Mouse (Mus musculus): ENCODE measurements around the gene Lgals1. TPM values are rescaled to one million over a fixed set of nuclear protein-coding genes. Genes with fewer than 3 reads are reported as not detected.
A peak's percentile ranks its signal among the peaks of the same experiment; 100 is the strongest.
"Not testable (repeated sequence)": the region's sequence is repeated elsewhere in the genome, so short reads cannot be mapped to it uniquely, and the experiment has no call there.

Gene Lgals1
- total RNA-seq (2021), result 100 to 1,000 TPM; 236 to 276 TPM
- long read RNA-seq, experiment 1, transcript Lgals1-201 (4 exons, 800 nt), result major isoform, 262 of 267 reads
- long read RNA-seq, experiment 1, partial matches to known transcripts, result 5 of 267 reads
- long read RNA-seq, experiment 1, other reads (novel, unspliced or antisense), result 0 of 267 reads
- long read RNA-seq, experiment 2, transcript Lgals1-201 (4 exons, 800 nt), result major isoform, 255 of 266 reads
- long read RNA-seq, experiment 2, partial matches to known transcripts, result 9 of 266 reads
- long read RNA-seq, experiment 2, other reads (novel, unspliced or antisense), result 2 of 266 reads

GRCm38 (mm10) chr15:78926021-78926919, at the start of gene Lgals1:
Gene Lgals1 (plus strand): TSS chr15:78926725.
- intact Hi-C loops (cut with DNase I), result no loop called here
- peak; percentile 90 to 94 for DNase-seq

GRCm38 (mm10) chr15:78876991-78877809, 49.3 kb upstream of the Lgals1 start, which contains the start of gene Gga1:
Gene Gga1 (plus strand): TSS chr15:78877190.
- peak; percentile 91 to 96 for DNase-seq
- intact Hi-C loops (cut with DNase I), result no loop called here

GRCm38 (mm10) chr15:78877810-78878390, 48.6 kb upstream of the Lgals1 start:
- intact Hi-C loops (cut with DNase I), result no loop called here
- no peak for DNase-seq

- DNase-seq; intact Hi-C loops (cut with DNase I): not testable (repeated sequence)
Observed at GRCm38 (mm10) chr15:78878792-78879516, 47.6 kb upstream of the Lgals1 start.

- DNase-seq, result no peak
Observed at GRCm38 (mm10) chr15:78880432-78880831, 46.1 kb upstream of the Lgals1 start.

GRCm38 (mm10) chr15:78881828-78882227, 44.7 kb upstream of the Lgals1 start:
- no peak for DNase-seq
- intact Hi-C loops (cut with DNase I), result no loop called here

More at GRCm38 (mm10) chr15:78880432-78880831, 46.1 kb upstream of the Lgals1 start:
- intact Hi-C loops (cut with DNase I), result no loop called here

- no peak for DNase-seq
- intact Hi-C loops (cut with DNase I), result no loop called here
Observed at GRCm38 (mm10) chr15:78889401-78889853, 37.1 kb upstream of the Lgals1 start.

GRCm38 (mm10) chr15:78892440-78892839, 34.1 kb upstream of the Lgals1 start:
- DNase-seq, result no peak
- intact Hi-C loops (cut with DNase I), result no loop called here

- no peak for DNase-seq
- intact Hi-C loops (cut with DNase I), result no loop called here
Observed at GRCm38 (mm10) chr15:78894726-78895125, 31.8 kb upstream of the Lgals1 start.

- no peak for DNase-seq
- intact Hi-C loops (cut with DNase I), result no loop called here
Observed at GRCm38 (mm10) chr15:78895741-78896140, 30.8 kb upstream of the Lgals1 start.

- DNase-seq, result no peak
- intact Hi-C loops (cut with DNase I), result no loop called here
Observed at GRCm38 (mm10) chr15:78896149-78896548, 30.4 kb upstream of the Lgals1 start.

GRCm38 (mm10) chr15:78897488-78897887, 29.0 kb upstream of the Lgals1 start:
- intact Hi-C loops (cut with DNase I), result no loop called here
- no peak for DNase-seq

GRCm38 (mm10) chr15:78898507-78899001, 28.0 kb upstream of the Lgals1 start:
- intact Hi-C loops (cut with DNase I), result no loop called here
- no peak for DNase-seq

- intact Hi-C loops (cut with DNase I), result no loop called here
- DNase-seq, result no peak
Observed at GRCm38 (mm10) chr15:78899409-78899739, 27.2 kb upstream of the Lgals1 start, which contains the start of gene Gm49510. Gene Gm49510 (plus strand): TSS chr15:78899667.

GRCm38 (mm10) chr15:78899740-78900584, 26.6 kb upstream of the Lgals1 start, which contains the start of gene Sh3bp1:
Gene Sh3bp1 (plus strand): TSS chr15:78899768.
- DNase-seq, result peak; percentile 76 to 77
- intact Hi-C loops (cut with DNase I), result no loop called here

GRCm38 (mm10) chr15:78900585-78901421, 25.7 kb upstream of the Lgals1 start:
- intact Hi-C loops (cut with DNase I), result no loop called here
- DNase-seq, result peak in 1 of 2 experiments; percentile 45

- DNase-seq, result no peak
- intact Hi-C loops (cut with DNase I), result no loop called here
Observed at GRCm38 (mm10) chr15:78901422-78901789, 25.1 kb upstream of the Lgals1 start.
